In the genomic region with DNA sequence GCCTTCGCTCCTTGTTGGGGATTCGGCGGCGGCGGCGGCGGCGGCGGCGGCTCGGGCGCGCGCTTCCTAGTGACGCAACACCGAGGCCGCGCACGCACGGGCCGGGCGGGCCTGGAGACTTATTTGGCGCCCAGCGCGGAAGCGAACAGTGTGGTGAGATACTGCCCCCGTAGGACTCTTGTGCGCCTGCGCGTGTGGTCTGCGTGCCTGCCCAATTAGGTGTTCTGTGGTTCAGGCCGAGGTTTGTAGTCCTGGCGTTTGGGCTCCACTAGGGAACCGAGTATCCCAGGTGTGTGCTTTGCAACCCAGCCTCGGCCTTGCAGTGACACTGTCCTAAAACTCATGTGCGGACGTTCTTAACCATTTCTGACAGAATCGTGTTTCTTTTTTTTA, we compare ENCODE assay signal across 8 mouse cellular contexts. TPM values are rescaled to one million over a fixed set of nuclear protein-coding genes. Genes with fewer than 3 reads are reported as not detected.
DNase-seq lines count a peak whose midpoint lies in the region; ATAC-seq and TF ChIP-seq lines count a peak whose summit lies in the region.
"Not testable (repeated sequence)": the region's sequence is repeated elsewhere in the genome, so short reads cannot be mapped to it uniquely, and the experiment has no call there.

Gene Gmeb2, minus strand, starts transcription at position 78 of the 393 bp plus-strand sequence.

- not testable (repeated sequence) for TF ChIP-seq EP300 in liver, embryonic 14.5 days (IDR thresholded peaks at IDR 0.05; ENCODE audit: low read depth); stomach, postnatal 0 days (optimal IDR thresholded peaks at IDR 0.05)

- DNase-seq in CD8-positive naive resting alpha-beta T cell, adult 2 months (ENCODE audit: low read depth in 2 of 2, low spot score in 2 of 2), result peak; percentile 90 to 91
- peak; percentile 95 for DNase-seq in c-Kit-positive CD71-negative TER-119-negative erythroid progenitor cells, embryonic 14.5 days (ENCODE audit: low read depth)
- DNase-seq in forebrain, embryonic 10.5 days (ENCODE audit: extremely low spot score, low spot score), result peak; percentile 91
- peak; percentile 95 to 98 for DNase-seq in kidney, postnatal 25 days
- DNase-seq in liver, embryonic 14.5 days (ENCODE audit: low read depth in 3 of 3, low spot score in 3 of 3), result peak; percentile 96 to 97 (median 97)
- peak; percentile 95 for DNase-seq in neural tube, embryonic 11.5 days (ENCODE audit: low spot score)
- DNase-seq in stomach, postnatal 0 days (ENCODE audit: low spot score), result peak; percentile 93

- peak within 1 kb of the TSS; percentile 75 for H3K4me3 ChIP-seq in forebrain, embryonic 10.5 days
- peak within 1 kb of the TSS; percentile 83 for H3K4me3 ChIP-seq in heart, embryonic 15.5 days
- peak within 1 kb of the TSS; percentile 69 to 96 for H3K4me3 ChIP-seq in liver, embryonic 14.5 days (ENCODE audit: insufficient read depth in 1 of 2, low read depth in 2 of 2, low read length in 2 of 2)
- H3K4me3 ChIP-seq in neural tube, embryonic 11.5 days (ENCODE audit: low read depth, low read length), result peak within 1 kb of the TSS; percentile 60
- H3K4me3 ChIP-seq in stomach, postnatal 0 days (ENCODE audit: low read depth, low read length), result peak within 1 kb of the TSS; percentile 73

- peak within 1 kb of the TSS; percentile 98 for H3K27ac ChIP-seq in forebrain, embryonic 10.5 days
- H3K27ac ChIP-seq in heart, embryonic 15.5 days, result peak within 1 kb of the TSS; percentile 95
- H3K27ac ChIP-seq in liver, embryonic 14.5 days, result peak within 1 kb of the TSS; percentile 87
- peak within 1 kb of the TSS; percentile 94 for H3K27ac ChIP-seq in neural tube, embryonic 11.5 days (ENCODE audit: low read depth, low read length)
- peak within 1 kb of the TSS; percentile 97 for H3K27ac ChIP-seq in stomach, postnatal 0 days (replicated peaks)

- peak within 1 kb of the TSS; percentile 90 for H3K9ac ChIP-seq in heart, embryonic 15.5 days
- peak within 1 kb of the TSS; percentile 96 for H3K9ac ChIP-seq in liver, embryonic 14.5 days (replicated peaks)
- peak within 1 kb of the TSS; percentile 93 for H3K9ac ChIP-seq in neural tube, embryonic 11.5 days (ENCODE audit: low read length)
- H3K9ac ChIP-seq in stomach, postnatal 0 days (ENCODE audit: low read length), result peak within 1 kb of the TSS; percentile 91

- peaks cover 34% of the 10 kb centered on the region for H3K36me3 ChIP-seq in forebrain, embryonic 10.5 days (replicated peaks)
- not testable (repeated sequence) for H3K36me3 ChIP-seq in heart, embryonic 15.5 days; liver, embryonic 14.5 days (replicated peaks; ENCODE audit: control insufficient read depth, insufficient read depth, low read depth); neural tube, embryonic 11.5 days (ENCODE audit: control insufficient read depth, insufficient read depth, low read length); stomach, postnatal 0 days (ENCODE audit: control insufficient read depth, insufficient read depth, low read length)

- not testable (repeated sequence) for H3K27me3 ChIP-seq in forebrain, embryonic 10.5 days (ENCODE audit: poor library complexity, severe bottlenecking); heart, embryonic 15.5 days; liver, embryonic 14.5 days (ENCODE audit: control insufficient read depth, insufficient read depth, low read length); neural tube, embryonic 11.5 days (ENCODE audit: control insufficient read depth, insufficient read depth, low read length); stomach, postnatal 0 days (ENCODE audit: control insufficient read depth, insufficient read depth, low read length)

- peak; percentile 66 for TF ChIP-seq CTCF in liver, embryonic 14.5 days (IDR thresholded peaks at IDR 0.05; ENCODE audit: low read depth)
- TF ChIP-seq CTCF in stomach, postnatal 0 days (IDR thresholded peaks at IDR 0.05; ENCODE audit: low read depth), result peak; percentile 52

- not testable (repeated sequence) for H3K9me3 ChIP-seq in forebrain, embryonic 10.5 days; heart, embryonic 15.5 days (replicated peaks); liver, embryonic 14.5 days (ENCODE audit: control insufficient read depth, low read length); neural tube, embryonic 11.5 days (ENCODE audit: control insufficient read depth, low read length); stomach, postnatal 0 days (ENCODE audit: control insufficient read depth, low read length)

- H3K4me1 ChIP-seq in forebrain, embryonic 10.5 days, result peaks cover 25% of the 10 kb centered on the region
- peaks cover 16% of the 10 kb centered on the region for H3K4me1 ChIP-seq in heart, embryonic 15.5 days (replicated peaks)
- peaks cover 16 to 26% of the 10 kb centered on the region in 2 experiments for H3K4me1 ChIP-seq in liver, embryonic 14.5 days (replicated peaks; ENCODE audit: control insufficient read depth in 2 of 2, insufficient read depth in 2 of 2, low read length in 1 of 2)
- not testable (repeated sequence) for H3K4me1 ChIP-seq in neural tube, embryonic 11.5 days (ENCODE audit: control insufficient read depth, insufficient read depth, low read length); stomach, postnatal 0 days (replicated peaks; ENCODE audit: control insufficient read depth, insufficient read depth)

- ATAC-seq in heart, embryonic 15.5 days (replicated peaks; ENCODE audit: insufficient number of reproducible peaks, insufficient read depth, low FRiP score, low read depth), result peak; percentile 98
- peak; percentile 95 for ATAC-seq in liver, embryonic 14.5 days (ENCODE audit: insufficient read depth)
- peak; percentile 94 for ATAC-seq in neural tube, embryonic 11.5 days (ENCODE audit: insufficient read depth, low FRiP score, low TSS enrichment)
- peak; percentile 98 for ATAC-seq in stomach, postnatal 0 days (ENCODE audit: low FRiP score, low TSS enrichment)

- 9% methylated on average over 38 of the region's 38 CpGs for WGBS in forebrain, embryonic 10.5 days
- under 1% methylated on average over 23 of the region's 38 CpGs for WGBS in heart, embryonic 15.5 days
- WGBS in liver, embryonic 14.5 days (ENCODE audit: insufficient replicate concordance), result under 1% methylated on average over 33 of the region's 38 CpGs
- WGBS in neural tube, embryonic 11.5 days, result under 1% methylated on average over 24 of the region's 38 CpGs
- under 1% methylated on average over 18 of the region's 38 CpGs for WGBS in stomach, postnatal 0 days

- peak within 1 kb of the TSS; percentile 75 for H3K4me2 ChIP-seq in heart, embryonic 15.5 days
- peak within 1 kb of the TSS; percentile 91 for H3K4me2 ChIP-seq in liver, embryonic 14.5 days (ENCODE audit: low read depth)
- H3K4me2 ChIP-seq in neural tube, embryonic 11.5 days (ENCODE audit: low read depth), result peak within 1 kb of the TSS; percentile 70
- H3K4me2 ChIP-seq in stomach, postnatal 0 days (replicated peaks; ENCODE audit: low read depth), result peak within 1 kb of the TSS; percentile 62

RNA-seq across cellular contexts. Expression of gene Gmeb2, which starts in this region (rescaled TPM):
- 20.7 and 21.6 TPM in 2 replicates for polyA plus RNA-seq in forebrain, embryonic 10.5 days (2016; fragmentation: Nextera tagmentation; extraction: Ambion mirVana)
- polyA plus RNA-seq in heart, embryonic 15.5 days (2015; fragmentation: Nextera tagmentation; extraction: Ambion mirVana), result 7.4 and 9.5 TPM in 2 replicates
- polyA plus RNA-seq in liver, embryonic 14.5 days (2012; rRNA removed), result 11.0 and 12.2 TPM in 2 replicates
- polyA plus RNA-seq in liver, embryonic 14.5 days (2014; fragmentation: Nextera tagmentation; extraction: Ambion mirVana), result 7.6 and 10.3 TPM in 2 replicates
- 21.6 and 21.9 TPM in 2 replicates for polyA plus RNA-seq in neural tube, embryonic 11.5 days (2014; fragmentation: Nextera tagmentation; extraction: Ambion mirVana)
- 4.9 and 5.5 TPM in 2 replicates for polyA plus RNA-seq in stomach, postnatal 0 days (2015; fragmentation: Nextera tagmentation; extraction: Ambion mirVana)

Comparison
In these comparisons a context has a peak if more than half of its experiments do, and no peak if none do; other contexts are left out.
1. Peak in every context shown above with its lines: DNase-seq, ATAC-seq, H3K4me3 ChIP-seq and H3K27ac ChIP-seq.